Mouse (Mus musculus) neural tube, embryonic 15.5 days (tissue): ENCODE data around the gene Babam2. TPM values are rescaled to one million over a fixed set of nuclear protein-coding genes. Genes with fewer than 3 reads are reported as not detected.

Source experiments
- ATAC-seq: fragments of 200-750 bp; cut with Nextera tagmentation; 2 replicates; pipeline ENCODE4 v1.8.0; 2017; ENCODE audit warnings: mild to moderate bottlenecking, moderate TSS enrichment, moderate library complexity; ENCODE audit not compliant: low FRiP score
- H3K27ac ChIP-seq: fragments of 300-500 bp; sonication (generic); replicated peaks from 2 replicates; pipeline ENCODE4 v1.5.1; 2015; ENCODE audit warnings: mild to moderate bottlenecking, inconsistent platforms
- H3K27me3 ChIP-seq: fragments of 300-500 bp; sonication (generic); replicated peaks from 2 replicates; pipeline ENCODE4 v1.6.1; 2015; ENCODE audit warnings: inconsistent platforms
- H3K36me3 ChIP-seq: fragments of 300-500 bp; sonication (generic); 2 replicates; pipeline ENCODE4 v1.6.1; 2015; ENCODE audit warnings: inconsistent platforms
- H3K4me1 ChIP-seq: fragments of 300-500 bp; sonication (generic); 2 replicates; pipeline ENCODE4 v1.6.1; 2015; ENCODE audit warnings: inconsistent platforms
- H3K4me2 ChIP-seq: fragments of 300-500 bp; sonication (generic); 2 replicates; pipeline ENCODE4 v1.6.1; 2015; ENCODE audit warnings: inconsistent platforms, mild to moderate bottlenecking, moderate library complexity
- H3K4me3 ChIP-seq: fragments of 300-500 bp; sonication (generic); replicated peaks from 2 replicates; pipeline ENCODE4 v1.5.1; 2015; ENCODE audit warnings: mild to moderate bottlenecking, inconsistent platforms
- H3K9ac ChIP-seq: fragments of 300-500 bp; sonication (generic); replicated peaks from 2 replicates; pipeline ENCODE4 v1.6.1; 2015; ENCODE audit warnings: mild to moderate bottlenecking, inconsistent platforms
- H3K9me3 ChIP-seq: fragments of 300-500 bp; sonication (generic); replicated peaks from 2 replicates; pipeline ENCODE4 v1.6.1; 2016; ENCODE audit warnings: inconsistent platforms
- WGBS: fragments of 180-500 bp; shearing (Covaris S2); methylation state at CpG from one replicate; pipeline ENCODE4 v1.1.7; 2015; ENCODE audit warnings: mixed read lengths; 5-methylcytosine and 5-hydroxymethylcytosine counted together
- polyA plus RNA-seq: library from polyadenylated mRNA; unstranded; fragments of >200 nt; fragmentation: Nextera tagmentation; extraction: Ambion mirVana; gene quantifications from 2 replicates; pipeline ENCODE4 v1.2.1, GENCODE M21; 2015

Babam2 gene
- polyA plus RNA-seq, 1 experiment from 2014 or later: 61.8 TPM

- H3K9me3 ChIP-seq: no peaks in the 10 kb centered on the region
- H3K9ac ChIP-seq: no peak overlapping the region
- no peaks in the 10 kb centered on the region for H3K27me3 ChIP-seq
- ATAC-seq: no peak
- no peak overlapping the region for H3K4me2 ChIP-seq
- 78% methylated on average over 1 of the region's 1 CpGs for WGBS
- H3K4me1 ChIP-seq: peaks cover 5% of the 10 kb centered on the region; the same call in 1 of the 2 replicates
- no peaks in the 10 kb centered on the region for H3K36me3 ChIP-seq
- no peak overlapping the region for H3K4me3 ChIP-seq
- H3K27ac ChIP-seq: no peak overlapping the region
These were observed 364.4 kb downstream of the Babam2 start for GRCm38 (mm10) chr5:32061854-32062253.

DNA sequence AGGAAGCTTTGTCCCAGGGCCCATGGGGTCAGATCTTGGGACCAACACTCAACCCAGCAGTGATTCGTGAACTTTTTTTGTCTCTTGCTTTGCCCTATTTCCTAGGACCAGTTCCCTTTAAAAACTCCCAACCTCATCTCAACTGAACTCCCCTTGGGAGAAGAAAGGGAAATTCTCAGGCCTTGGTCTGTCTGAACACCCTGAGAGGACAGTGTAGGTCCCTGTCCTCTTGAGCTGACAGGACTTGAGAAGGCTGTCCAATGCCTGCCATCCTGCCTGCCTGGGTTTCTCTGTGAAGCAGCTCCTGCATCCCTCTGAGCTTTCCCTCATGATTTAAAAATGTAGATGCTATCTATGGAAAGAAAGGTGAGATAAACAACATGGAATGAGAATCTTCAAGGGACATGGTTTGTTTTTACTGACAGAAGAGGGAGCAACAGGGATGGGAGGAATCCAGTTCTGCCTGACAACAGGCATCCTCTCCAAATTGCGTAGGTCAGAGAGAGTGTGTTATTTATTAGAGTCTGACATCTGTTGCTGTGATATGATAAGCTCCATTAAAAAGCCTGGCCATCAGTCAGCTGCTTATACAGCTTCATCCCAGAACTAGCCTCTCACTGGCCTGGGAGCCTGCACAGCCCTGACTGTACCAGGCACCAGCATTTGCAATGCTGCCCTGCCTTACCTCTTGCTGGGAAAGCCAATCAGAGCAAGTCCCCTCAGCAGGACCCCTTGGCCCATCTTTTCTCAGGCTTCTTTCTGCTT, 367.0 kb downstream of the Babam2 start:
- no peak overlapping the region for H3K27ac ChIP-seq
- no peak for ATAC-seq
- no peak overlapping the region for H3K9ac ChIP-seq
- H3K4me3 ChIP-seq: no peak overlapping the region
- 86% methylated on average over 2 of the region's 2 CpGs for WGBS
- H3K4me1 ChIP-seq: peaks cover under 1% of the 10 kb centered on the region; the same call in 1 of the 2 replicates
- no peaks in the 10 kb centered on the region for H3K9me3 ChIP-seq
- no peaks in the 10 kb centered on the region for H3K27me3 ChIP-seq
- no peaks in the 10 kb centered on the region for H3K36me3 ChIP-seq
- H3K4me2 ChIP-seq: no peak overlapping the region

DNA sequence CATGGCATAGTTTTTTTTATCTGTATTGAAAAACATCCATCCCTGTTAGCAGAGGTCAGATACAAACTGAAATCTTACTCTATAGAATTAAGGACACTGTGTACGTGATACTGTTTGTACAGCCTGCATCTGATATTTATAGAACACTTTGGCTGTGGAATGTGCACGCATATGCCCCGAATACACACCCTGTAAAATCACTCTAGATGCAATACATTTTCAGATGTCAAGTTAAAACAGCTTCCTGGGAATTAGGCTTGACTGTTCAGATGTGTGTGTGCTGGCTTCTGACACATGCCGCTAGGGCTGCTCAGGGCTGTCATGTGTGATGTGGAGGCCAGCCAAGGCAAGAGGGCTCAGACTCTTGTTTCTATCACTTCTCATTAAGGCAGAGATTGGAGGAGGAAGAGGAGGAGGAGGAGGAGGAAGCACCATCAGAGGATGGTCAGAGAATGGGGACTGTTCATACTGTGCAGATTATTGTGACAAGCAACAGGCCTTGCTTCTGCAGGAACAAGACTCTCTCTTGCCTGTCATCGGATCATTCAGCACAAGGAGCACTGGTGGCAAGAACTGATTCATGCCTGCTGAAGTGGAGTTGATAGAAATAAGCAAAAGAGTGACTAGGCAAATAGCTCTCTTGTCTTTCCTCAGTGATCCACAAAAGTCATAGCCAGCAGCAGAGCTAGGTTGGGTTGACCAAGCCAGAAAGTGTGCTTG, 368.7 kb downstream of the Babam2 start:
- 83% methylated on average over 5 of the region's 5 CpGs for WGBS
- H3K27ac ChIP-seq: no peak overlapping the region
- H3K9me3 ChIP-seq: no peaks in the 10 kb centered on the region
- no peaks in the 10 kb centered on the region for H3K4me1 ChIP-seq
- H3K9ac ChIP-seq: no peak overlapping the region
- ATAC-seq: no peak
- H3K27me3 ChIP-seq: no peaks in the 10 kb centered on the region
- no peak overlapping the region for H3K4me3 ChIP-seq
- no peaks in the 10 kb centered on the region for H3K36me3 ChIP-seq
- H3K4me2 ChIP-seq: no peak overlapping the region

DNA sequence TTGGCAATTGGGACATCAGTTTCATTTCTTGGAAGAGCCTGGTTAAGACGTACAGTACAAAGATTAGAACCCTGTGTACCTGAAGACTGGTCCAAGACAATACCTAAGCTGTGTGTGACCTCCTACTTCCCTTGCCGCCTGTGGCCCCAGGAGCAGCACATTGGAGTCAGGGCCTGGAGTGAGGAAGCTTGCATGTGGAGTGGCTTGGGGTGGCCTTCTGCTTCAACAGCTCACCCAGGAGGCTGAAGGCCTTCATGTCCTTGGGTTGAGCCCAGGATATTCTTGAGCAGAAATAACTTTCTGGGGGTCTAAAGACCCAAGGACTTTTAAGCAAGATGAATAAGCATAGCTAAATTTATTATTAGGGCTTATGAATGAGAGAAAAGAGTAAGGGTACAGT, 369.4 kb downstream of the Babam2 start:
- Histone ChIP-seq H3K4me3 (no peak overlapping the region), H3K9ac (no peak overlapping the region), H3K9me3 (no peaks in the 10 kb centered on the region), H3K4me1 (no peaks in the 10 kb centered on the region), H3K4me2 (no peak overlapping the region), H3K27ac (no peak overlapping the region), H3K36me3 (no peaks in the 10 kb centered on the region), H3K27me3 (no peaks in the 10 kb centered on the region)
- 93% methylated on average over 2 of the region's 2 CpGs for WGBS
- ATAC-seq: no peak

DNA sequence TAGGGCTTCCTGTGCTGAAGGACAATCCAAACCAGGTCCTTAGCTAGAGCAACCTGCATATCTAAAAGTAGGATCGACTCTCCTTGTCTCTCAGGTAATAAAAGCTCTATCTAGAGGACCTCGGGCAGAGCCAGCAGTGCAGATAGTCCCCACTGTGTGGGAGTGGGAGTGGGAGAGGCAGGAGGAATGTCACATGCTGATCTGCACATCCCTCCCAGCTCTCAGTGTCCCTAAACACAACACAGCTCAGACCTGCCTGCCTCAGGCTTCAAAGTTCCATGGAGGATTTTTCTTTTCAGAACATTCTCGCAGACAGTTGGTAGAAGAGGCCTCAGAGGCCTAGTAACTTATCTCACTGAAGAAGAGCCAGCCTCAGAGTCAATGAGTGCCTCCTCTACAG, 371.1 kb downstream of the Babam2 start:
- no peaks in the 10 kb centered on the region for H3K4me1 ChIP-seq
- H3K9me3 ChIP-seq: no peaks in the 10 kb centered on the region
- no peaks in the 10 kb centered on the region for H3K27me3 ChIP-seq
- H3K9ac ChIP-seq: no peak overlapping the region
- H3K4me2 ChIP-seq: no peak overlapping the region
- 72% methylated on average over 3 of the region's 3 CpGs for WGBS
- H3K36me3 ChIP-seq: no peaks in the 10 kb centered on the region
- no peak overlapping the region for H3K4me3 ChIP-seq
- H3K27ac ChIP-seq: no peak overlapping the region
- ATAC-seq: no peak

GRCm38 (mm10) chr5:32069096-32069495, 371.6 kb downstream of the Babam2 start:
- Histone ChIP-seq H3K36me3 (no peaks in the 10 kb centered on the region), H3K27me3 (no peaks in the 10 kb centered on the region), H3K4me1 (no peaks in the 10 kb centered on the region), H3K9ac (no peak overlapping the region), H3K27ac (no peak overlapping the region), H3K9me3 (no peaks in the 10 kb centered on the region), H3K4me3 (no peak overlapping the region), H3K4me2 (no peak overlapping the region)
- ATAC-seq: no peak
- 86% methylated on average over 4 of the region's 4 CpGs for WGBS

DNA sequence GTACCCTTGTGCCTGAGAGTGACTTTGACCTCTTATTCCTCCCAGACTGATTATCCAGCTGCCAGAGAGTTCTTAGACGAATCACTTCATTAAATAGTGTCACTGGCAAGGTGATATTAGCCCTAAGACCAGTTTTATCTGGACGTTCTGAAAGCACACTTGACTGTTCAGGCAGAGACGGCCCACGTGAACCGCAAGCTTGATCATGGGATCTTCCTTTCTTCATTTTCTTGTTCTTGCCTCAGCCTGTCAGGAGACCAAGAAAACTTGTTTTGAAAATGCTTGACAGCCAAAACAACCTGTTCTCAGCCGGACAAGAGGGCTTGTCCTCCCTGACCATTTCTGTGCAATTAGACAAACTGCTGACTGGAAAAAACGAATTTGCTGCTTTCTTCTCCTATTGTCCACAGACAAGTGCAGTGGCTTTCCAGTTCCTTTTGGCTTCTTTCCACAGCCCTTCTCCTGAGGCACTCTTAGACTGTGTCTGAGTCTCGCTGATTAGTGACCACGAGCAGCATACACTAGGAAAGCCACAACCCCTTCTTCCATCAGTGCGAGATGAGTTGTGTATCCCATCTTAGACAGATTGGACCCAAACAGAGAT, 372.2 kb downstream of the Babam2 start:
- no peak for ATAC-seq
- Histone ChIP-seq H3K4me2 (no peak overlapping the region), H3K27ac (no peak overlapping the region), H3K36me3 (no peaks in the 10 kb centered on the region), H3K27me3 (no peaks in the 10 kb centered on the region), H3K4me1 (no peaks in the 10 kb centered on the region), H3K4me3 (no peak overlapping the region), H3K9me3 (no peaks in the 10 kb centered on the region), H3K9ac (no peak overlapping the region)
- WGBS: 83% methylated on average over 10 of the region's 10 CpGs

DNA sequence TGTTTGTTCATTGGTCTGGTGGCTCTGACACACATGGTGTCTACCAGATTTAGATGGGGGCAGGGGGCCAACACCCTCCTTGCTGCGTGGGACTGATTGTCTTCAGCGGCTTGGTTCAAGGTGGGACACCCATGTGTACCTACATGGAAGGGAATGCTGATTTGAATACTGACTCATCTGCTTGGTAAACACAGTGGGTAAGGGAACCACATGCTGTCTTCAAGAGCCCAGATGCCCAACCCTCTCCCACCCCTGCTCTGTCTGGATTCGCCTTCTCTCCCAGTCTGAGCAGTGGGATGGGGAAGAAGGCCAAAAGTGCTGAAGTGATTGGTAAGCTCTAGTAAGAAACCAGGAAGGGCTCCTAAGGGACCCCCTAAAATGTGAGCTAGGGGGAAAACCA, 373.3 kb downstream of the Babam2 start:
- no peak overlapping the region for H3K4me3 ChIP-seq
- H3K27me3 ChIP-seq: no peaks in the 10 kb centered on the region
- H3K9ac ChIP-seq: no peak overlapping the region
- no peaks in the 10 kb centered on the region for H3K4me1 ChIP-seq
- WGBS: 93% methylated on average over 3 of the region's 3 CpGs
- no peak overlapping the region for H3K27ac ChIP-seq
- no peaks in the 10 kb centered on the region for H3K9me3 ChIP-seq
- no peak for ATAC-seq
- no peaks in the 10 kb centered on the region for H3K36me3 ChIP-seq
- H3K4me2 ChIP-seq: no peak overlapping the region

GRCm38 (mm10) chr5:32071314-32071713, 373.8 kb downstream of the Babam2 start:
- Histone ChIP-seq H3K27ac (no peak overlapping the region), H3K4me1 (no peaks in the 10 kb centered on the region), H3K36me3 (no peaks in the 10 kb centered on the region), H3K27me3 (no peaks in the 10 kb centered on the region), H3K9ac (no peak overlapping the region), H3K9me3 (no peaks in the 10 kb centered on the region), H3K4me2 (no peak overlapping the region), H3K4me3 (no peak overlapping the region)
- 81% methylated on average over 4 of the region's 4 CpGs for whole genome bisulfite sequencing
- ATAC-seq: no peak

GRCm38 (mm10) chr5:32071824-32072223, 374.3 kb downstream of the Babam2 start:
- Histone ChIP-seq H3K9me3 (no peaks in the 10 kb centered on the region), H3K27me3 (no peaks in the 10 kb centered on the region), H3K4me1 (no peaks in the 10 kb centered on the region), H3K4me2 (no peak overlapping the region), H3K9ac (no peak overlapping the region), H3K4me3 (no peak overlapping the region), H3K27ac (no peak overlapping the region), H3K36me3 (no peaks in the 10 kb centered on the region)
- no peak for ATAC-seq
- 94% methylated on average over 5 of the region's 5 CpGs for WGBS

DNA sequence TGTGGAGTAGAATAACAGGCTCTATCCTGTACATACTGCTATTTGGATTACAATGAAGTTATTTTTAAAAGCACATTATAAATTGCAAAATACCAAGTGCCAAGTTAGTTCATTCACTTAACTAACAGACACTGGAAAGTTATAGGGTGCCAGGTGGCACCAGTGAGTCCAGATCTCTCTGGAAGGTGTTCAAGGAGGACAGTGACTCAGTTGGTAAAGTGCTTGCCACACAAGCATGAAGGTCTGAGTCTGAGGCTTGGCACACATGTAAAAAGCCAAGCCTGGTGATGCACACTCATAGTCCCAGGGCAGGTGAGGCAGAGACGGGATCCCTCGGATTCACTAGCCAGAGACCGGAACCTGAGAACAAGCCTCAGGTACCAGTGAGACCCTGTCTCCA, 375.4 kb downstream of the Babam2 start:
- Histone ChIP-seq H3K36me3 (no peaks in the 10 kb centered on the region), H3K27me3 (no peaks in the 10 kb centered on the region), H3K27ac (no peak overlapping the region), H3K9ac (no peak overlapping the region), H3K4me3 (no peak overlapping the region), H3K9me3 (no peaks in the 10 kb centered on the region), H3K4me1 (no peaks in the 10 kb centered on the region), H3K4me2 (no peak overlapping the region)
- 95% methylated on average over 3 of the region's 3 CpGs for WGBS
- ATAC-seq: no peak

DNA sequence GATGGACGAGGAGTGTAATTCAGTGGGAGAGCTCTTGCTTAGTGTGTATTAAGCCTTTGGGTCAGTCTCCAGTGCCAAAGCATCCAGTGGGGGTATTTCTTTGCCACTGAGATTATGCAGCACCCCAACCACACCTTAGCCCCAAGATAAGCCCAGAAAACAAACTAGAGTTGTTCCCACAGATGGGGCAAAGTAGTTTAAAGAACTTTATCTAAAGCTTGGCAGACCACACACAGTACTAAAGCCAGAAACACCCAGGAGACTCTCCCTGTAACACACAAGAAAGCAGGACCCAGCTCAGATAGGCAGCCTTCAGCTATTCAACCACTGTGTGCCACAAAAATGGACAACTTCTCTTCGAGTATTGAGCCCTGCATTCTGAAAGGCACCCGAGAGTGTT, 376.6 kb downstream of the Babam2 start:
- no peaks in the 10 kb centered on the region for H3K9me3 ChIP-seq
- no peak for ATAC-seq
- H3K27me3 ChIP-seq: no peaks in the 10 kb centered on the region
- H3K36me3 ChIP-seq: no peaks in the 10 kb centered on the region
- no peak overlapping the region for H3K4me2 ChIP-seq
- no peak overlapping the region for H3K4me3 ChIP-seq
- no peak overlapping the region for H3K9ac ChIP-seq
- WGBS: 90% methylated on average over 3 of the region's 3 CpGs
- no peak overlapping the region for H3K27ac ChIP-seq
- no peaks in the 10 kb centered on the region for H3K4me1 ChIP-seq
